Mouse (Mus musculus) E14TG2a.4 (cell line): ENCODE data around the gene Ice2.

Experiments used
- CTCF ChIP-seq: conservative IDR thresholded peaks from 2 replicates; pipeline ENCODE4 v1.5.1; 2014; ENCODE audit warnings: low read length
- POU5F1 ChIP-seq: IDR thresholded peaks from 2 replicates; pipeline ENCODE4 v1.6.1; 2014; ENCODE audit warnings: low read length, borderline replicate concordance

GRCm38 (mm10) chr9:69430531-69430930 is 32.8 kb downstream of the Ice2 start:
- no peak for TF ChIP-seq CTCF
- no peak for TF ChIP-seq POU5F1
